Mouse (Mus musculus) E14TG2a.4 (cell line): Measurements from ENCODE around the gene Kcne2.

Experiments used
- CTCF ChIP-seq: conservative IDR thresholded peaks from 2 replicates; pipeline ENCODE4 v1.5.1; 2014; ENCODE audit warnings: low read length
- NANOG ChIP-seq: IDR thresholded peaks from 2 replicates; pipeline ENCODE4 v1.6.1; 2014; ENCODE audit warnings: borderline replicate concordance, low read length, mixed read lengths
- POU5F1 ChIP-seq: IDR thresholded peaks from 2 replicates; pipeline ENCODE4 v1.6.1; 2014; ENCODE audit warnings: low read length, borderline replicate concordance

- TF ChIP-seq CTCF (no peak), POU5F1 (no peak), NANOG (no peak)
These were observed 24.3 kb upstream of the Kcne2 start for GRCm38 (mm10) chr16:92267861-92268260.
